Mouse (Mus musculus): ENCODE data around the gene Lad1. TPM values are rescaled to one million over a fixed set of nuclear protein-coding genes. Genes with fewer than 3 reads are reported as not detected.
A peak's percentile ranks its signal among the peaks of the same experiment; 100 is the strongest.

Gene Lad1
- total RNA-seq (2021), result under 1 TPM; 0.75 to 0.91 TPM

GRCm38 (mm10) chr1:135818481-135819086, at the start of gene Lad1:
Gene Lad1, plus strand, starts transcription at chr1:135818598.
- no peak for DNase-seq (ENCODE audit: extremely low spot score in 1 of 2, low spot score in 2 of 2)
- intact Hi-C loops (cut with DNase I), result no loop called here

- DNase-seq (ENCODE audit: extremely low spot score in 1 of 2, low spot score in 2 of 2), result no peak
- intact Hi-C loops (cut with DNase I), result no loop called here
Observed at GRCm38 (mm10) chr1:135770237-135770636, 48.2 kb upstream of the Lad1 start.

GRCm38 (mm10) chr1:135770896-135771572, 47.4 kb upstream of the Lad1 start:
- intact Hi-C loops (cut with DNase I), result no loop called here

GRCm38 (mm10) chr1:135771573-135771970, 46.8 kb upstream of the Lad1 start:
- no peak for DNase-seq (ENCODE audit: extremely low spot score in 1 of 2, low spot score in 2 of 2)
- intact Hi-C loops (cut with DNase I), result no loop called here

More at GRCm38 (mm10) chr1:135770896-135771572, 47.4 kb upstream of the Lad1 start:
- DNase-seq (ENCODE audit: extremely low spot score in 1 of 2, low spot score in 2 of 2), result no peak

GRCm38 (mm10) chr1:135776596-135776995, 41.8 kb upstream of the Lad1 start:
- no peak for DNase-seq (ENCODE audit: extremely low spot score in 1 of 2, low spot score in 2 of 2)
- intact Hi-C loops (cut with DNase I), result no loop called here

GRCm38 (mm10) chr1:135777046-135777445, 41.4 kb upstream of the Lad1 start:
- DNase-seq (ENCODE audit: extremely low spot score in 1 of 2, low spot score in 2 of 2), result no peak
- intact Hi-C loops (cut with DNase I), result no loop called here

GRCm38 (mm10) chr1:135778780-135779535, 39.4 kb upstream of the Lad1 start, which contains the start of gene Tnni1:
Gene Tnni1, plus strand, starts transcription at chr1:135779434.
- intact Hi-C loops (cut with DNase I), result no loop called here
- peak in 1 of 2 experiments; percentile 67 for DNase-seq (ENCODE audit: extremely low spot score in 1 of 2, low spot score in 2 of 2)

- intact Hi-C loops (cut with DNase I), result no loop called here
- no peak for DNase-seq (ENCODE audit: extremely low spot score in 1 of 2, low spot score in 2 of 2)
Observed at GRCm38 (mm10) chr1:135780649-135781048, 37.7 kb upstream of the Lad1 start.

GRCm38 (mm10) chr1:135781220-135781619, 37.2 kb upstream of the Lad1 start:
- DNase-seq (ENCODE audit: extremely low spot score in 1 of 2, low spot score in 2 of 2), result peak; percentile 60 to 78
- intact Hi-C loops (cut with DNase I), result no loop called here

- no peak for DNase-seq (ENCODE audit: extremely low spot score in 1 of 2, low spot score in 2 of 2)
- intact Hi-C loops (cut with DNase I), result no loop called here
Observed at GRCm38 (mm10) chr1:135782816-135783215, 35.6 kb upstream of the Lad1 start.

- peak; percentile 40 to 81 for DNase-seq (ENCODE audit: extremely low spot score in 1 of 2, low spot score in 2 of 2)
- intact Hi-C loops (cut with DNase I), result loop anchor here (2.0 to 5.0 kb wide), 2 partner anchors 35 to 69 kb away; no protein-coding TSS in a partner anchor
Observed at GRCm38 (mm10) chr1:135787799-135788198, 30.6 kb upstream of the Lad1 start.

GRCm38 (mm10) chr1:135788708-135789107, 29.7 kb upstream of the Lad1 start:
- peak in 1 of 2 experiments; percentile 60 for DNase-seq (ENCODE audit: extremely low spot score in 1 of 2, low spot score in 2 of 2)
- intact Hi-C loops (cut with DNase I), result loop anchor here (2.0 to 5.0 kb wide), 2 partner anchors 36 to 70 kb away; no protein-coding TSS in a partner anchor

- peak in 1 of 2 experiments; percentile 78 for DNase-seq (ENCODE audit: extremely low spot score in 1 of 2, low spot score in 2 of 2)
- intact Hi-C loops (cut with DNase I), result loop anchor here (2.0 to 5.0 kb wide), 2 partner anchors 38 to 71 kb away; no protein-coding TSS in a partner anchor
Observed at GRCm38 (mm10) chr1:135789815-135790214, 28.6 kb upstream of the Lad1 start.

GRCm38 (mm10) chr1:135792143-135792939, 26.1 kb upstream of the Lad1 start:
- intact Hi-C loops (cut with DNase I), result no loop called here
- no peak for DNase-seq (ENCODE audit: extremely low spot score in 1 of 2, low spot score in 2 of 2)

GRCm38 (mm10) chr1:135793370-135794215, 24.8 kb upstream of the Lad1 start:
- intact Hi-C loops (cut with DNase I), result no loop called here
- peak; percentile 23 to 70 for DNase-seq (ENCODE audit: extremely low spot score in 1 of 2, low spot score in 2 of 2)

GRCm38 (mm10) chr1:135794216-135795134, 23.9 kb upstream of the Lad1 start:
- intact Hi-C loops (cut with DNase I), result no loop called here
- DNase-seq (ENCODE audit: extremely low spot score in 1 of 2, low spot score in 2 of 2), result no peak

GRCm38 (mm10) chr1:135798492-135798891, 19.9 kb upstream of the Lad1 start:
- no peak for DNase-seq (ENCODE audit: extremely low spot score in 1 of 2, low spot score in 2 of 2)
- intact Hi-C loops (cut with DNase I), result no loop called here
